Mouse (Mus musculus) bone marrow macrophage, adult 2 months (primary cell): ENCODE results near the gene Klrb1b. TPM values are rescaled to one million over a fixed set of nuclear protein-coding genes. Genes with fewer than 3 reads are reported as not detected.
"Not testable (repeated sequence)": the region's sequence is repeated elsewhere in the genome, so short reads cannot be mapped to it uniquely, and the experiment has no call there.

Experiments
- H3K27ac ChIP-seq: 2 replicates; pipeline ENCODE4 v1.5.1; 2012; ENCODE audit warnings: low read depth, low read length; ENCODE audit not compliant: insufficient read depth
- H3K4me1 ChIP-seq: 2 replicates; pipeline ENCODE4 v1.6.1; 2012; ENCODE audit warnings: low read length; ENCODE audit not compliant: control insufficient read depth, insufficient read depth
- H3K4me3 ChIP-seq: 2 replicates; pipeline ENCODE4 v1.5.1; 2012; ENCODE audit warnings: mild to moderate bottlenecking, low read length, moderate library complexity; ENCODE audit not compliant: insufficient read depth
- CTCF ChIP-seq: IDR thresholded peaks from 2 replicates; pipeline ENCODE4 v1.5.1; 2012; ENCODE audit warnings: low read depth, mild to moderate bottlenecking, low read length, moderate library complexity
- POLR2A ChIP-seq: IDR thresholded peaks from 2 replicates; pipeline ENCODE4 v1.6.1; 2012; ENCODE audit warnings: mild to moderate bottlenecking, low read depth, low read length, borderline replicate concordance
- polyA plus RNA-seq: library from polyadenylated mRNA; stranded (reverse); fragments of >200 nt; gene quantifications from 2 replicates; pipeline ENCODE4 v1.2.4, GENCODE M21; 2012; ENCODE audit not compliant: missing spikeins, insufficient read depth, insufficient read length

Gene Klrb1b
- polyA plus RNA-seq, 1 experiment, result not detected

GRCm38 (mm10) chr6:128835571-128835970, 9.4 kb upstream of the Klrb1b start:
- TF ChIP-seq CTCF, result no peak
- no peak for TF ChIP-seq POLR2A
- no peak overlapping the region for H3K27ac ChIP-seq
- no peak overlapping the region for H3K4me3 ChIP-seq
- H3K4me1 ChIP-seq, result peaks cover 21% of the 10 kb centered on the region; the same call in 1 of the 2 replicates

DNA sequence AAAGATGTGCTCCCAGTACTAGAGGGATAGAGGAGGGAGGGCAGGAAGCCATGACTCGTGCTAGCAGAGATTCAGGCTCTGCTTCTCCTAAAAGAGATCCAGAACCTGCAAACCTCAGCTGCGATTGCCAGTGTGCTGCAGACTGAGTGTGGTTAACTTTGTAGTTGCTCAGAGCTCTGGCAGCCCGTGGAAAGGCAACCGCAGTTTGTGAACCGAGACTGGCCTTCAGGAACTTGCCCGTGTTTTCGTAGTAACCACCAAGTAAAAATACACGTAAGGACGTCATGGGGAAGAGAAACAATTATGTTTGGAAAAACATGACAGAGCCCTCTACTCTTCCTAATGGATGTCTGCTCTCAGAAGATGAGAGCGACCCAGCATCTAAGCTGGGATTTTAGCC, 6.9 kb upstream of the Klrb1b start:
- H3K4me3 ChIP-seq, result no peak overlapping the region
- no peak overlapping the region for H3K27ac ChIP-seq
- H3K4me1 ChIP-seq, result peaks cover 25% of the 10 kb centered on the region
- no peak for TF ChIP-seq POLR2A
- TF ChIP-seq CTCF, result no peak

- Histone ChIP-seq H3K27ac (no peak overlapping the region), H3K4me3 (no peak overlapping the region), H3K4me1 (peaks cover 17% of the 10 kb centered on the region)
- TF ChIP-seq POLR2A (no peak), CTCF (no peak)
Measured at GRCm38 (mm10) chr6:128829837-128830236, 3.7 kb upstream of the Klrb1b start.

DNA sequence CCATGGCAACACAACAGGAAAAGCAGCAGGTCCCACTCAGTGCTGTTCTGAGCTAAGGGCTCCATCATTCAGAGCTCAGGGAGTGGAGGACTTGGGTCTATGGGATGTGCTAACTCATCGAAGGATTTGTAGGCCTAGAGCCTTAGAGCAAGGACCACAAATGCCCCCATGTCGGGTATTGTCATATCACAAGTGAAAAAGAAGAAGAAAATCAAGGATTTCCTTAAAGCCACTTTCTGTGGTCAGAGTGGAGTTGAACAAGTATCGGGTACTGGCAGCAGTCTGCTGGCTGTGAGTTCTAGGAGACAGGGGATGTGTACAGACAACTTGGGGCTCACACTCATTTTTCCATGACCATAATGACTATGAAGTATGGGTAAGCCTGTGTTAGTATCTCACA, 650 bp upstream of the Klrb1b start:
- Histone ChIP-seq H3K4me3 (no peak overlapping the region), H3K4me1 (peaks cover 3% of the 10 kb centered on the region), H3K27ac (no peak overlapping the region)
- TF ChIP-seq CTCF (no peak), POLR2A (no peak)

DNA sequence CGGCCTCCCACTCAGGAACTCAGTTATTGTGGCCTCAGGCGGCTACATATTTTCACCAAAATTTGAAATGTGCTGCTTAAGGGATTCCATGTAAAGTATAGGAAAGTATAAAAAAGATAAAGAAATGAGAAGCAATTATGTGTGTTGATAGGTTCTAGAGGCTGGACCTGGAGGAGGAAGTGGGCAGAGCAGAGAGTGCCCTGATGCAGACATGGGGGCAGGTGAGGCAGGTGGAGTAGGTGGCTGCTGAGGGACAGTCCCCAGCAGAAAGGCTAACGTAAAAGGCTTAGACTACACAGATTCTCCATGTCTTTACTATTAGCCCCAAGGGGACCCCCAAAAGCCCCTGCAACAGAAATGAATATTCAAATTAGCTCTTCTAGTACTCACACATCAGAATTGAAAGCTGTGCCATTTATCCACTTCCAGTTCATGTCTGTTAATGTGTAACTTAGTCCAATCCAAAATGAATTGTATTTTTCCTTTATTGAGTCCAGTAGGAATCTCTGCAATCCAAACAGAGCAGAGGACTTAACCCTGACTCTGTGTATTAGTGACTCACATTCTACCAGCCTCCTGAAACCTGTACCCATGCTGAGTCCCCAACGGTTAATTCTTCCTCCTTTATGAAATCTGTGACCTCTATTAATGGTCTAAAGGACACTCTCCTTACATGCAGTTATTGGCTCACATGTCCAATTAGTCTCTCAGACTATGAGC, 7.9 kb downstream of the Klrb1b start:
- TF ChIP-seq CTCF (no peak), POLR2A (no peak)
- Histone ChIP-seq H3K4me1 (0 out of 2 replicates have a peak, but pooled peaks cover 2% of the 10 kb centered on the region), H3K27ac (no peak overlapping the region), H3K4me3 (no peak overlapping the region)

DNA sequence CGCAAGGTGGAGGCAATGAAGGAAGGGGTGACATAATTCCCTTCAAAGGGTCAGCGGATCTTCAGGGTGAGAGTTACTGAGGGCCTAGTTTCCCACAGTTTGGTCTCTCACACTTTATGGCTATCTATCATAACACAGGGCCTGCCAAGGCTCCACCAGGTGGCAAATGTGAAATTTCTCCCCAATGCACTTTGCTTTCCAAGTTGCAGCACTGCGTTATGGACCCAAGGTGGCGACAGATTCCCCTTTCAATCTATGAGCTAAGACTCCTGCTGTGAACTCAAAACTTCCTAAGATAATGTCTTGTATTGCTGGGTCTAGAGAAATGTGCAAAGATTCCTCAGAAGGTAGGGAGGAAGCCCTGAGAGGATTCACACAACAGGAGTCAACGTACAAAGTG, 17.6 kb downstream of the Klrb1b start:
- Histone ChIP-seq H3K4me1 (no peaks in the 10 kb centered on the region), H3K4me3 (no peak overlapping the region), H3K27ac (no peak overlapping the region)
- no peak for TF ChIP-seq POLR2A
- TF ChIP-seq CTCF, result 0 out of 2 replicates have a peak, but pooled peaks have one; percentile 10

DNA sequence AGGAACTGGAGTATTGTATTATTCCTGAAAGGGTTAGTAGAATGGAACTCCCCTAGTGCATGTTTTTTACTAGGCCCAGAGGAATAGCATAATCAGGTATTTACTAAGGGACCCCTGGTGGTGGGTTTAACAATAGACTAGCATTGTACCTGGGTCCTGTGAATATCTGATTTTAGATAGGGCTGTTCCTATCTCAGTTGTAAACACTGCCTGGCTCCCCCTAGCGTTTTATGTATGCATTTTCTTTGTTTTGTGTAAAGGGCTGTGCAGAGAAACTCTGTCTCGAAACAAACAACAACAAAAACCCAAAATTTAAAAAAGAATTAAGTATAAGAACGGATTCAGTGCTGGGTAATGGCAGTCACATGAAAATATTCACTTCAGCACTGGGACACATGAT, 19.1 kb downstream of the Klrb1b start:
- H3K4me1 ChIP-seq, result 0 out of 2 replicates have a peak, but pooled peaks cover 2% of the 10 kb centered on the region
- TF ChIP-seq POLR2A (no peak), CTCF (no peak)
- H3K27ac ChIP-seq, result no peak overlapping the region
- no peak overlapping the region for H3K4me3 ChIP-seq

DNA sequence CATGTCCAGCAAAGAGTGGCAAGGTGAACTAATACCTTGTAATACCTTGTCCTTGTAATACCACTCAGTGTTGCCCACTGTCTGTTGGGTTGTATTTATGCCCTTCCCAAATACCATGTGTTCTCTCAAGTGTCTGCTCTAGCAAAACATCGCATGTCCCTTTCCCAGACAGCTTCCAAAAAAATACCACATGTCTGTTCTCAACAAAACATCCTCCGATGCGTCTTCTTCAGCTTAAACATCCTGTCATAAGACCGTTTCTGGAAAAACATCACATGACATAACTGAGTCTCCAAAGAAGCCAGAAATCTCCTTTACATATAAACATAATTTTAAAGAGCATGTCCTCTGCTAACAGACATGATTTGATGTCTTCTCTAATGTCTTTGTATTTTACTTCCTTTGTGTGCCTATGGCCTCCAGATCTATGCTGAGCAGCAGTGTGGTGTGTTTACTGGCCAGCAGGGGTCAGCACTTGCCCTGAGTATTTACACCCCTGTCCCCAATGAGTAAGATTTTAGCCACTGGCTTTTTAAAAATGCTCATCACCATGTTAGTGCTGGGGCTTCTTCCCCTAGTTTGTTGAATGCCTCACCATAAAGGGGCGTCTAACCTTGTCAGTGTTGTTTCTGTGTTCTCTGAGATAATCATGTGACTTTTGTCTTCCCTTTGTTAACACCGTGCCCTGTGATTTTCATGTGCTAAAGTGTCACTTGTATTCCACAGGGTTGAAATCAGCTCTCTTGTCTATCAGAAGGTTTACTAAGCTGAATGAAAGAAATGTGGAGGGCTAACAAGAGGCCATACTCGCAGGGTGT, 21.1 kb downstream of the Klrb1b start:
- H3K27ac ChIP-seq, H3K4me3 ChIP-seq, H3K4me1 ChIP-seq: not testable (repeated sequence)

GRCm38 (mm10) chr6:128802999-128803857, 22.9 kb downstream of the Klrb1b start:
- Histone ChIP-seq H3K27ac (no peak overlapping the region), H3K4me3 (peak overlapping the region; percentile 46), H3K4me1 (peaks cover 3% of the 10 kb centered on the region)
- TF ChIP-seq POLR2A, result no peak
- peak; percentile 61 for TF ChIP-seq CTCF

- peak overlapping the region; percentile 46 for H3K4me3 ChIP-seq
- H3K27ac ChIP-seq, result no peak overlapping the region
- peaks cover 9% of the 10 kb centered on the region for H3K4me1 ChIP-seq
- TF ChIP-seq POLR2A, result no peak
- TF ChIP-seq CTCF, result no peak
Measured at GRCm38 (mm10) chr6:128802557-128802956, 23.6 kb downstream of the Klrb1b start.

DNA sequence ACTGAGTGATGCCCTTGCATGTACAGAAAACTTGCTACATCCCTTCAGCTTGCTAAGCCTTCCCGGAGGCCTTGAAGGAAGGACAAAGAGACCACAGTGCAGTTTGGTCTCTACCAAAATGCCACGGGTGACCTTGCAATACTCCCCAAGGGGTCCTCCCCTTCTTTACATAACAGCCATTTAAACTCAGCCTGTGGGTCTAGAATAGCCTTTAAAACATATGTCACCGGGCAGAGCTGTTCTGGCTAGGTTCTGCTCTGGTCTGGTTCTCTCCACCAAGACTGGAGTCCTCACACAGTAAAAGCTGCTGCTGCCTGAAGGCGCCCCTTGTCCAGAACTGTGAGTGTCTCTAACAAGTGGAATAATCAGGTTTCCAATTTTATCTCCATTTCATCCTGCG, 25.4 kb downstream of the Klrb1b start:
- not testable (repeated sequence) for H3K27ac ChIP-seq, H3K4me3 ChIP-seq
- peaks cover 16% of the 10 kb centered on the region for H3K4me1 ChIP-seq
